Mouse (Mus musculus) spleen, adult 12 weeks (tissue): ENCODE data around the gene Ccr6.
A peak's percentile ranks its signal among the peaks of the same experiment; 100 is the strongest.

ENCODE experiments used
- DNase-seq: peaks from one replicate; pipeline ENCODE4 v3.0.0; 2022; ENCODE audit warnings: low spot score

The Ccr6 gene

DNA sequence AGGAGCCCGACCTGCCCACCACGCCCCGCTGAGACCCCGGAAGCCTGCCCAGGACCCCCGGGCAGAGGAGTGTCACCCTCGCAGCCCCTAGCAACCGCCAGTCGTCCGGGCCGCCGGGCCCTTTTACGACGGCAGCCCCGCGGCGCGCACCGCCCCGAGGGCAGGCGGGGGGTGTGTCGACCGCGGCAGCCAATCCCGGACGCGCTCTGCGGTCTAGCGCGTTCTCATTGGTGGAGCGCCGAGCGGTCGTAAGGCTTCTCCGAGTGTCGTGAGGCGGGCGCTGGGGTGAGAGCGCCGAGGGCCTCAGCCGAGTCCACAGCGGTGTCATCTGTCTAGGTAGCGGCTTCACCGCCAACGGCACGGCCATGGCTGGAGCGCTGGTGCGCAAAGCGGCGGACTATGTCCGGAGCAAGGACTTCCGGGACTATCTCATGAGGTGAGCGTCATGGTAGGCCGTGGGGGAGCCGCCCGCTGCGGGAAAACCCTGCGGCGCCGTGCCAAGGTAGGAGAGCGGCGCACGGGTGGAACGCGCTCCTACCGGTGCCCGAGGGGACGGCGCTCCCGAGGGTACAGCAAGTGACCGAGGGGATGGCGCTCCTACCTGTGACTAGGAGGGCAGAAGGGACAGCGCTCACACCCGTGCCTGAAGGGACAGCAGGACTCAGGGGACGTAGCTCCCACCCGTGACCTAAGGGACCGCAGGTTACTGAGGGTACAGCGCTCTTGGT lies 47.8 kb downstream of the Ccr6 start:
- DNase-seq = peak; percentile 92

DNA sequence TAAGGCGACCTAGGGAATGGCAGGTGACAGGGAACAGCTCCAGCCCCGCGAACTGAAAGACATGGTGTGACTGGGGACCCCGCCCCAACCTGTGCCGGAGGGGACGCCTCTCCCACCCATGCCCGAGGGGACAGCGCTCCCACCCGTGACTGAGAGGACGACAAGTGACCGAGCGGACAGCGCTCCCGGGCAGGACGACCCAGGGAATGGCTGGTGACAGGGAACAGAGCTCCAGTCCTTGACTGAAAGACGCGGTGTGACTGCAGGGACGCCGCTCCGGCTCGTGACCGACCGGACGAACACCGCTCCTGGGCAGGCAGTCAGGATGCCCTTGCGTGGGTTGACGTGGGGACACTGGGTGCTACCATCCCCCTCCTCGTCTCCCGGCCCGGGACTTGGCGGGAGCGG lies 48.4 kb downstream of the Ccr6 start:
- no peak for DNase-seq

DNA sequence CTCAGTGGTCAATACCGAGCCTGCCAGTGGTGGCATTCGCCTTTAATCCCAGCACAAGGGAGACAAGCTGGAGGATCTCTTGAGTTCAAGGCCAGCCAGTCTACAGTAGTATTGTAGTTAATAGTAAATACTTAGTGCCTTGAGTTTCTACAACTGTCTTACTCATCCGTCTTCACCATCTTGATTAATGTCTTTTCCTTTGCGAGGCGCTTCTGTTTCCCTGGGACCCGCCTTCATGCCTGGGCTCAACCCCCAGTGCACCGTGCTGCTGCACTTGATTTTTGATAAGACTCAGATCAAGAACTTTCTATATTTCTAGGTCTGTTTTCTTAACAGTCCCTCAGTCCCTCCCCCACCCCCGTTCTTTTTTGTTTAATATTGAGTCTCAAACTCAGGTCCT lies 49.2 kb downstream of the Ccr6 start:
- DNase-seq = no peak

DNA sequence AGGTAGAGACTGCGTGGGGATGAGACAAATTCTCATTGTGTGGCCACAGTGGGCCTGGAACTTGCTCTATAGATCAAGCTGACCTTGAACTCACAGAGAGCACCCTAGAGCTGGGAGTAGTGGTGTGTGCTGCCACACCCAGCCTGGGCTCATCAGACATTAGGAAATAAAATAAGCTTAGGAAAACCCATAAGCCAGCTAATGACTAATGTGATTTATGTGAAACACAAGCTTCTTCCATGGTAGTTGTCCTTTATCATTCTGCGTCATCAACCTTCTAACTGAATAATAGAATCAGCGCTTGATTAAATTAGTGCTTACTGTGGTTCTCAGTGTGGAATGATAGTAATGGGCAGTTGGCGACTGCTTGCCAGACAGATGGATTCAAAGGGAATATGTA lies 51.1 kb downstream of the Ccr6 start:
- DNase-seq = no peak

DNA sequence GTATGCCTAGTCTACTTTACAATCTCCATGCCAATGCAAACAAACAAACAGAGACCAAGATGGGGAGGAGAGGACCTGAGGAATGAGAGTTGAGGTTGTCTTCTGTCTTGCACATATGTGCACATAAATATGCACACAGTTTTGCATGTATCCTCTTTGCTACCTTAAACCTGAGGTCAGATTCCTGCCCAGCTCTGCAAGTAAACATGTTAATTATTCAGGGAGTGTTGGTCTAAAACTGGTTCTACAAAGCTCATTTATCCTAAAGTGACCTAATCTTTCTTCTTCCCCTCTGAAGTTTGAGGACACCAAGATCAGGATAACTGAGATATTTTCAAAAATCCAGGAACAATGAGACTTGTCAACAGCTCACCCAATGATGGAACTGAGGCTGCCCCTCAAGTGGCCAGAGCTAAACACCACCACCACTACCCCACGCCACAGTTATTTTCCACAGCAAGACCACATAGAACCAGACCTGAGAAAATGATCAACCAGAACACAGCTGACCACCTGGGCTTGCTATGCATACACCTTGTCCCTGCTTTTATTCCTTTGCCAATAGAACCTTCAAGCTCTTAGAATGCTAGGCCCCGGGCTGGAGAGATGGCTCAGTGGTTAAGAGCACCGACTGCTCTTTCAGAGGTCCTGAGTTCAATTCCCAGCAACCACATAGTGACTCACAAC lies 54.3 kb downstream of the Ccr6 start:
- no peak for DNase-seq

DNA sequence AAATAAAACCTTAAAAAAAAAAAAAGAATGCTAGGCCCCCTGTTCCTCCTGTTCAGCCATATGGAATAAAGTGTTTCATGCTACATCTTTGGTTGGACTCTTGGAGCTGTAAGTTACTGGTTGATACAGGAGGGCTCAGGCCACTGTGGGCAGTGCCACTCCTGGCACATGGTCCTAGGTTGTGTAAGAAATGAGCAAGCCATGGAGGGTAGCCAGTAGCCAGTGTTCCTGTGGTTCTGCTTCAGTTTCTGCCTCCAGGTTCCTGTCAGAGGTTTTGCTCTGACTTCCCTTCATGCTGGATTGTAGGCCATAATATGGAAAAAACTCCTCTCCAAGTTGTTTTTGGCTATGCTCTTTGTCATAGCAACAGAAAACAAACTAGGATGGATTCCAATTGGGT lies 54.9 kb downstream of the Ccr6 start:
- no peak for DNase-seq

- no peak for DNase-seq
Observed at GRCm38 (mm10) chr17:8295825-8296224, 60.0 kb downstream of the Ccr6 start.

- DNase-seq = no peak
Observed at GRCm38 (mm10) chr17:8296313-8296844, 60.5 kb downstream of the Ccr6 start.

DNA sequence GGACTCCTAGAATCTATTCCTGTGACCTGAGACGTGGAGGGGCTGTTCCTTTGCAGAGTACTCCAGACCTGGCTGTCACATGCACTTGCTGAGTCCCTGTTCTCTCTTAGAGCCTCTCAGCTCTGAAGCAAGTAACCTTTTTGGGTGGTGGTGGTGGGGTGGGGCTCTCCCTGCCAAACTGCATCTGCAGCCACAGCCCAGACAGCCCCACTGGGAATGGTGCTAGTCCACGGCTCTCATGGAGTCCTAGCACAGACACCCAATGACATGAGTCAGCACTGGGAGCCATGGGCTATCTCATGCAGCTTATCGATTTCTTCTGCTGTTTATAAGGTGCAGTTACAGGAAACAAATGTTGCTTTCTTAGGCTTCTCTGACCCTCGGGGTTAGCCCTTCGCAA lies 61.9 kb downstream of the Ccr6 start:
- DNase-seq = no peak

- DNase-seq = no peak
Observed at GRCm38 (mm10) chr17:8298281-8298680, 62.4 kb downstream of the Ccr6 start.

DNA sequence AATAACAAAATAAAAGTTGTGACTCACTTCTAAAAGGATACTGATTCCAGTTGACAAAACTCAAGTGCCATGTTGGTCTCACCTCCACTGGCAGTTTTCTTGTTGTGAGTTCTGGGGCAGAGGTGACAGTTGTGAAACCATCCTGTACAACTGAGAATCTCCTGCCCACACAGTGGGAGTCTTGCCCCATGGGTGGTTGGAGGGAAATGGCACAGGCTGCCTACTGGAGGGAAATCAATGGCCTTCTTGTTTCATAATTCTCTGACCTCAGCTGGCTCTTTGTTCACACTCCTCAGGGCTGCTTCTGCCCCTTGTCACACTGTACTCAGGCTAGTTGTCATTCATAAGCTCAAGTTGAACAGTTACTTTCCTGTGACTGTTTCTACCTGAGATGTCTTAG lies 63.7 kb downstream of the Ccr6 start:
- no peak for DNase-seq

DNA sequence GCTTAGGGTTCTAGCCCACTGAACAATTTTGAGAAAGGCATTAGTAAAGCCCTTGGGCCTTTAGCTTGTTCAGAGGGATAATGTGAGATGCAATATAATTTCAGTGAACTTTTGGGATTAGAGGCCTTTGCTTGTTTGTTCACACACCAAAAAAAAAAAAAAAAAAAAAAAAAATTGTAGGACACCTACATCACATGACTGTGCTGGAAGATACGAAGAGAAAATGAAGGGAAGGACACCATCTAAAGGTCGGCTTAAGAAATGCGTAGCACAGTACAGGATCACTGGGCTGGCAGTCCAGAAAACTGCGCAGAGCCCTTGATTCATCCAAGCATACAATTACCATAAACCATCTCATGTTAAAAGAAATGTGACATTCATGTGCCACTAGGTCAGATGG lies 65.7 kb downstream of the Ccr6 start:
- no peak for DNase-seq

- no peak for DNase-seq
Observed at GRCm38 (mm10) chr17:8302772-8303438, 67.1 kb downstream of the Ccr6 start.

DNA sequence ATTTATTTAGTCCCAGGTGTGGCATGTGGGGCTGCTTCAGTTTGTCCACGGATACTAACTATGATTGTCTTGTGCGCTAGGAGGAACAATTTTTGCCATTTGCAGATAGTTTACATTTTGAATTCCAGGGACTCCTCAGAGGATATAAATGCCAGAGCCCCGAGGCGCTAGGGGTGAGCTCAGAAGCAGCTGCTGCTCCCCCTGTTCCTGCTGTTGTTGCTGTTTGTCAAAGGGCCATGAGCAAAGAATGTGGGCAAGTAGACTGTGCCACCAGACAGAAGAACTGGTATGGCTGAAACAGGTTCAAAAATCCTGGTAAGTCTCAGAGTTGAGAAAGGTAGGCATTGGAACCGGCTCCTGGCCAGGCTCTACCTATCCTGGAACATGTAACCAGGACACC lies 67.8 kb downstream of the Ccr6 start:
- no peak for DNase-seq

DNA sequence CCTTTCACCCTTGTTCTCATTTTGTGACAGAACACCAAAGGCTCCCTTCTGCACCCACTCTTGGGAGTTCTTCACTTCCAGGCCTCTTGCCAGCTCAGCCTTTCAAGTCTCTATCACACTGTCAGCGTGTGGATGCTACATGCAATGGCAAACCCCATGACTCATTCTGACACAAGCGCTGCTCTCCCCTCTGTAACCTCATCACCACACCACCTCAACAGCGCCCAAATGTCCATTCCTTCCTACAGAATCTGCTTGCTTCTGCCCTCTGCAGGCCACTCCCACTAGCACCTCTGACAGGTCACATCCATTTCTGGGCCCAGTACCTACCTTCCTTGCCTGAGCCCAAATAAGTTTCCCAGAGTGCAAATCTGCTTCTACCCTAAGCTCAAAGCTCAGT lies 70.0 kb downstream of the Ccr6 start:
- no peak for DNase-seq
